Mouse (Mus musculus) v-Abl transformed pro-B cells (cell line): ENCODE data around the gene Aldh3b3.

Source experiments
- in situ Hi-C, 2 experiments: fragments of 400-800 bp; cut with MboI; formaldehyde crosslinking; loops; one replicate each; pipeline ENCODE4 v1.15.1; 2025; ENCODE audit not compliant: unreplicated experiment in 2 of 2

Aldh3b3 gene

GRCm38 (mm10) chr19:3998335-3998734 lies 39.9 kb downstream of the Aldh3b3 start:
- in situ Hi-C loops = loop anchor here in 1 of 2 experiments (10.0 kb wide), 1 partner anchor 224 kb away; no protein-coding TSS in a partner anchor

DNA sequence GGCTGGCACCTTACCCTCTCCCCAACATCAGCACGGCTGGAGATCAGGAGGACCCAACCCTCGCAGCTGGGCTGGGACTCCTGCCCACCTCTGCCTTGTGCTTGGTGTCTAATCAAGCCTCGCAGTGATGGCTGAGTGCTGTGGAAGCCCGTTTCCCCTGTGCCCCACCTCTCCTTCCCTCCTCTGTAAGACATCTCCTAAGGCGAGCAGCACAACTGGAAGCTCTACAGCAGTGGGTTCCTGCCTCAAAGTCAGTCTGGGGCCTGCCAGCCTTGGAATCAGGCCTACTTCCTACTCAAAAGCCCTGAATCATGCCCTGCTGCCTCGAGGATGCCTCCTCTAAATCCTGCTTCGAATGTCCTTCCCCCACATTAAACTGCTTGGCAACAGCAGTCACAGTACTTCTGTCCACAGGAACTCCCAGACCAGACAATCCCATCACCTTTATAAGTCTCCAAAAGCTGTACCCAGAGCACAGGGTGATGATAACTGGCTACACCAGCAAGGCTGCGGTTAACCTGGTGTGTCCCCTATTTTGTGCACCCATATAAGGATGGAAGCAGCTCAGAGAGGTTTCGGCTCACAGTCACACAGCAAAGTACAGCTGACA lies 40.8 kb downstream of the Aldh3b3 start:
- in situ Hi-C loops = loop anchor here in 1 of 2 experiments (10.0 kb wide), 1 partner anchor 224 kb away; no protein-coding TSS in a partner anchor

- in situ Hi-C loops = loop anchor here in 1 of 2 experiments (5.0 kb wide), 1 partner anchor 42 kb away; no protein-coding TSS in a partner anchor
These were observed 41.9 kb downstream of the Aldh3b3 start, which contains the start of the genes Nudt8 and Gm49405 for GRCm38 (mm10) chr19:4000119-4000900. TSS of gene Nudt8 (plus strand) at chr19:4000580. TSS of gene Gm49405 (plus strand) at chr19:4000626.

DNA sequence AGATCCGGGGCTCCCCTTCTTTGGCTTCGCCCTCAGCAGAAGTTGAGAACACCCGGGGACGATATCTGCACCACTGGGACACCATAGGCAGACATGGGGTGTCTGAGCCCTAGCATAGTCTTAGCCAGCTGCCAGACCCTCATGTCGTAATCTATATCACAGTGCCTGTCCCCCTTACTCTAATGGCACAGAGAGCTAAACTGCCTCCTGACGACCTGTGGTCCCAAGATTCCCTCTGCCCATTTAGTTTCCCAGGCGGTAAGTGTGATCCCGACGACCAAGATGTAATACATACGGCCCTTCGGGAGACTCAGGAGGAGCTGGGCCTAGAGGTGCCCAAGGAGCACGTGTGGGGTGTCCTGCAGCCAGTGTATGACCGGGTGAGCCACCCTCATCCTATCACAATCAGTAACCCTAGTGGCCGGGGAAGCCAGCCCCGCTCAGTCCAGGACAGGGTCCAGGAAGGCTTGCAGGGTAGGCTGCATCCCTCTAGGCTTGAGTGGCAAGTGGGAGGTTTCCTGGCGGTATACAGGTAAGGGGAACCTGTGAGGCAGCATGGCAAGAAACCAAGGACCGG lies 42.6 kb downstream of the Aldh3b3 start:
- in situ Hi-C loops = loop anchor here in 1 of 2 experiments (5.0 kb wide), 1 partner anchor 41 kb away; no protein-coding TSS in a partner anchor

DNA sequence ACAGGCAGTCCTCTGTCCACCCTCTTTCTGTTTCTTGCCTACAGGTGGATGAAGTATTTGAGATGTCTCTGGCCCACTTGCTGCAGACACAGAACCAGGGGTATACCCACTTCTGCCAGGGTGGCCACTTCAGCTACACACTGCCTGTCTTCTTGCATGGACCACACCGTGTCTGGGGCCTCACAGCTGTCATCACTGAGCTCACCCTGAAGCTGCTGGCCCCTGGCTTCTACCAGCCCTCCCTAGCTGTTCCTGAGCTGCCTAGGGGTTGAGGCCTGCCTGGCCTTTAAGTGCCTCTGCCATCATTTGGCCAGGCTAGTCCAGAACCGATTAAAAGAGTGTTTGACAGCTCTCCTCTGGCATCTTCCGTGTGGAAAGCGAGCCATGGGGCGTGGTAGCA lies 43.3 kb downstream of the Aldh3b3 start:
- in situ Hi-C loops = loop anchor here in 1 of 2 experiments (5.0 kb wide), 1 partner anchor 41 kb away; no protein-coding TSS in a partner anchor

GRCm38 (mm10) chr19:4003112-4003511 lies 44.7 kb downstream of the Aldh3b3 start, which contains the start of gene Doc2g:
TSS of gene Doc2g (plus strand) at chr19:4003313.
- in situ Hi-C loops = loop anchor here in 1 of 2 experiments (5.0 kb wide), 1 partner anchor 39 kb away; no protein-coding TSS in a partner anchor

DNA sequence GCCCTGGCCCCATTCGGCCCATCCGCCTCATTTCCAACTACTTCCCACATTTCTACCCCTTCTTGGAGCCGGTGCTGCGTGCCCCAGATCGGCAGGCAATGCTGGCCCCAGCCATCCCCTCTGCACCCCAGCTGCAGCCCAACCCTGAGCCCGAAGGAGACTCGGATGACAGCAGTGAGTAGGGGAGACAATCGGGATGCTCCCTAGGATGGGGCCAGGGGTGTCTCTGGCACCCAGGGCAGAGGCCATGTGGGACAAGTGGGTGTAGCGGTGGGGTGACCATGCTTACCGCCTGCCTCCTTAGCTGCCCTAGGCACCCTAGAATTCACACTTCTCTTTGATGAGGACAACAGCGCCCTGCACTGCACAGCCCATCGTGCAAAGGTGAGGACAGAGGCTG lies 45.2 kb downstream of the Aldh3b3 start:
- in situ Hi-C loops = loop anchor here in 1 of 2 experiments (5.0 kb wide), 1 partner anchor 39 kb away; no protein-coding TSS in a partner anchor

DNA sequence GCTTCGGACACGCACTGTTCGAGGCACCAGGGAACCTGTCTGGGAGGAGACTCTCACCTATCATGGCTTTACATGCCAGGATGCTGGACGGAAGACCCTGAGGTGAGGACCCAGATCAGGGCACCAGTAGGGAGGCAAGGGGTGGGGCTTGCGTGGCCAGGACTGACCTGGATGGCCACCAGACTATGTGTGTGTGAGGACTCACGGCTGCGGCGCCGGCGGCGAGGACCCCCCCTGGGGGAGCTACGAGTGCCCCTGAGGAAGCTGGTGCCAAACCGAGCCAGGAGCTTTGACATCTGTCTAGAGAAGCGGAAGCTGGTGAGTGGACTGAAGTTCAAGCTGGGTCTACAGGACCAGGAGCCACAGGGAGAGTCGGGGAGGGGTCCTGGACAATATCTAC lies 45.9 kb downstream of the Aldh3b3 start:
- in situ Hi-C loops = loop anchor here in 1 of 2 experiments (5.0 kb wide), 1 partner anchor 38 kb away; no protein-coding TSS in a partner anchor

DNA sequence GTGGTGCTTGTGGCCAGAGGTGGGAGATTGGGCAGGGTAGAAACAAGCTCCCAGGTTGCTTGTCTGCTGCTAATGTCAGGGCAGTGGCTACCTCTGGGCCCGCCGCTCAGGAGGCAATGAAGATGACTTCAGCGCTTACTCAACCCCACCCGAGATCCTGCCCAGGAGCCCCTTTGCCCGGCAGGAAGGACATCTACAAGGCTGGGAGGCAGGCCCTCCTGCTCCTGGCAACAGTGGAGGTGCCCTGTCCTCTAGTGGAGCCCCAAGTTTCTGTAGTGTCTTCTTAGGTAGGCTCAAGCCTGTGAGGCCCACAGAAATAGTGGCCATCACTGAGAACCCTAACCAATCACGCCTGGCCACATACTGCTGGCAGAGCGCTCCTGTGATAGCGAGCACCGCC lies 46.6 kb downstream of the Aldh3b3 start:
- in situ Hi-C loops = no loop called here

GRCm38 (mm10) chr19:4005971-4006370 lies 47.5 kb downstream of the Aldh3b3 start:
- in situ Hi-C loops = no loop called here

DNA sequence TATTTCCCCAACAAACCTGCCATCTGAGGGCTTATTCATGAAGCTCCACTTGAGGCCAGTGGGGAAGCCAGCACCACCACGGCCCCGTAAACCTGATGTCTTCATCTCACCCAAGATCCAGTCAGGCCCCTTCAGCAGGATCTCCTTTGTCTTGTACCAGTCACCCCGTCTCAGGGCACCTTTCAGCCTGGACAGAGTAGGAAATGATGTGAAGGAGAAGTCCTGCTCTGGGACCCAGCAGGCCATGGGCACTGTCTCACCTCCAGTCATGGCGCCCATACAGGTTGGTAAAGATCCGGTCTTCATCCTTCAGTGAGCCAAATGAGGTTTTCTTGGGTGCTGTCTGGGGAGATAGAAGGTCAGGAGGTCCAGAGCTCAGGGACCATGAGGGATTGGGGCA lies 52.6 kb downstream of the Aldh3b3 start:
- in situ Hi-C loops = no loop called here

DNA sequence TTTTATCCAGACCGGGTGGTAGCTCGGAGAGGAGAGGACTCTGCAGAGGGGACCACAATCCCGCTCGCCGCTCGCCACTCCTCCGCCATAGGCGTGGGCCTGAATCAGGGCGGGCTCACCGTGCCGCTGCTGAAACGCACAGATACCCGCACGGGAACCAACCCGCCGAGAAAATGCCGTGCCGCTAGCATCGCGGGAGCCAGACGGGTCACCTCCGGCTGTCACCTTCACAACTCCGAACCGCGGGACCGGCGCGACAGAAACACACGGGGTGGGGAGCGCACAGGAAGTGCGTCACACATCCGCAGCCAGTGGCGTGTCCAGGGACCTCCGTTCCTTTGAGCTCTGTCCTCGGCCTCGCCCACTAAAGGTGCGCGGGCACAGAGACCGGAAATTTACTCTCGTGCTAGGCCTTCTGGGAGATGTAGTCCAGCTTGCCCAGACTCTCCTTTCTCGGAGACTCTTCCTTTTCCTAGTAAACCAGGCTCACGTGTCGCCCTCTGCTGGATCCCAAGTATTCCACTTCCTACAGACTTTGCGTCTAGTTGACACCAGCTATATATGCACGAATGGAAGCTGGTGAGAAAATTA lies 54.1 kb downstream of the Aldh3b3 start, which contains the start of gene Ndufv1:
TSS of gene Ndufv1 (minus strand) at position 375 of the 591 bp plus-strand sequence.
- in situ Hi-C loops = no loop called here

DNA sequence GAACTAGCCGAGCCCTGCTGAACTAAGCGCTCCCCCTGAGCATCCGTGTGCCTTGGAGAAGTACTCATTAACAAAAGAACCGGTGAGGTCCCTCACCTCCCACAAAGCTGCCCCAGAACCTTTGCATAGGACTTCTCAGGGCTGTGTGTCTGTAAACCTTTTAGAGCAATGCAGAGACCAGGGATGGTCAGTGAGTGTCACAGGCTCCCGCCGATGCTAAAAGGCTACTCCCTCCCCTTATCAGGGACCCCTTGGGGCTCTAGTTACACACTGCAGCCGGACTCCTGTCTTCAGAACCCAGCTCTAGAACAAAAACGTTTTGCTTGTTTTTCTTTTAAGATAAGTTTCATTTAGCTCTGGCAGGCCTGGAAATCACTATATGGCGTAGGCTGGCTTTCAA lies 54.6 kb downstream of the Aldh3b3 start:
- in situ Hi-C loops = no loop called here

DNA sequence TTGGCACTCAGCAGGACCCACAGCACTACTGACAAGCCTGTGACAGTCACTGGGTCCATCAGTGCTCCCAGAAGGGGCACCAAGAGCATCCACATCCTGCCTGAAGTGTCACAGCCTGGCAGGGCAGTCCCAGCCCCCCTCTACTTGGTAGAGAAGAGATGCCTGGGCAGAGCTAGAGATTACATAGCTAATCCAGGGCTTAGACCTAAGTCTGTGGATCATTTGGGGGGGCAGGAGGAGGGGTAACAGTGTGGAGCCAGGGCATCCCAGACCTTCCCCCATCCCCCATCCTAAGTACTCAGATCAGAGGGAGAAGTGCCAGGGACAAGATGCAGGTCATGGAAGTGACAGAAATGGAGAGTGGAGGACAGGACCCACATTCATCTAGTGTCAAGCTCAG lies 56.4 kb downstream of the Aldh3b3 start:
- in situ Hi-C loops = loop anchor here in 1 of 2 experiments (5.0 kb wide), 2 partner anchors 37 to 187 kb away; partner anchors contain the start of gene Rad9a

DNA sequence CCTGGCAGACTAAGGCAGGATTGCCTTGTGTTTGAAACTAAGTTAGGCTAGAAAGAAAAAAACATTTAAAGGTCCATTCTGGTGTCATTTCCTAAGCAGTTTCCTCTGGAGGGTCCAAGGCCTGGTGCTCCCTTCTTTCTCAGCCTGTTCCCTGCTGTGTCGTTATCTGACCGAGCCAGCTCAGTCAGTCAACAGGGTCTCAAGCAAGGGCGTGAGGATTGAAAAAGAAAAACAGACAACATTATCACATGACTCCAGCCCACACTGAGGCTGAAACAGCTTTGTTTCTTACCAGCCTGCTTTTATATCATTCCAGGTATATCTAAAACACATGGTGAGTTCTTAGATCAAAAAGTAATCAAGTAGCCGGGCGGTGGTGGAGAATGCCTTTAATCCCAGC lies 57.2 kb downstream of the Aldh3b3 start:
- in situ Hi-C loops = loop anchor here in 1 of 2 experiments (5.0 kb wide), 2 partner anchors 37 to 187 kb away; partner anchors contain the start of gene Rad9a

GRCm38 (mm10) chr19:4017921-4018587 lies 59.6 kb downstream of the Aldh3b3 start:
- in situ Hi-C loops = loop anchor here in 1 of 2 experiments (5.0 kb wide), 2 partner anchors 34 to 184 kb away; partner anchors contain the start of gene Rad9a

- in situ Hi-C loops = loop anchor here in 1 of 2 experiments (5.0 kb wide), 2 partner anchors 33 to 183 kb away; partner anchors contain the start of gene Rad9a
These were observed 60.5 kb downstream of the Aldh3b3 start for GRCm38 (mm10) chr19:4018743-4019583.
